Mouse (Mus musculus) neural tube, embryonic 11.5 days (tissue): Measurements from ENCODE around the gene AI413582. TPM values are rescaled to one million over a fixed set of nuclear protein-coding genes. Genes with fewer than 3 reads are reported as not detected.

Experiments used
- ATAC-seq: fragments of 200-750 bp; cut with Nextera tagmentation; 2 replicates; pipeline ENCODE4 v1.8.0; 2017; ENCODE audit warnings: moderate number of reproducible peaks, mild to moderate bottlenecking, moderate TSS enrichment, moderate library complexity; ENCODE audit not compliant: insufficient read depth, low FRiP score, low TSS enrichment
- DNase-seq: peaks from one replicate; pipeline ENCODE4 v3.0.0-alpha.2; 2015; ENCODE audit warnings: low spot score
- H3K27ac ChIP-seq: fragments of 300-500 bp; sonication (generic); 2 replicates; pipeline ENCODE4 v1.5.1; 2014; ENCODE audit warnings: low read depth, mild to moderate bottlenecking, low read length
- H3K27me3 ChIP-seq: fragments of 300-500 bp; sonication (generic); 2 replicates; pipeline ENCODE4 v1.6.1; 2014; ENCODE audit warnings: mild to moderate bottlenecking, low read length, mixed read lengths; ENCODE audit not compliant: control insufficient read depth, insufficient read depth
- H3K36me3 ChIP-seq: fragments of 300-500 bp; sonication (generic); 2 replicates; pipeline ENCODE4 v1.6.1; 2014; ENCODE audit warnings: mild to moderate bottlenecking, low read length, moderate library complexity, mixed read lengths; ENCODE audit not compliant: control insufficient read depth, insufficient read depth
- H3K4me1 ChIP-seq: fragments of 300-500 bp; sonication (generic); 2 replicates; pipeline ENCODE4 v1.6.1; 2014; ENCODE audit warnings: low read length, mixed read lengths; ENCODE audit not compliant: control insufficient read depth, insufficient read depth
- H3K4me2 ChIP-seq: fragments of 300-500 bp; sonication (generic); 2 replicates; pipeline ENCODE4 v1.6.1; 2014; ENCODE audit warnings: low read depth, mild to moderate bottlenecking, moderate library complexity
- H3K4me3 ChIP-seq: fragments of 300-500 bp; sonication (generic); 2 replicates; pipeline ENCODE4 v1.5.1; 2014; ENCODE audit warnings: low read depth, low read length
- H3K9ac ChIP-seq: fragments of 300-500 bp; sonication (generic); 2 replicates; pipeline ENCODE4 v1.6.1; 2014; ENCODE audit warnings: mild to moderate bottlenecking, low read length
- H3K9me3 ChIP-seq: fragments of 300-500 bp; sonication (generic); 2 replicates; pipeline ENCODE4 v1.6.1; 2016; ENCODE audit warnings: low read length; ENCODE audit not compliant: control insufficient read depth
- WGBS: fragments of 180-500 bp; shearing (Covaris S2); extraction: QIAGEN DNeasy Blood & Tissue Kit; methylation state at CpG from one replicate; pipeline ENCODE4 v1.1.7; 2014; 5-methylcytosine and 5-hydroxymethylcytosine counted together
- polyA plus RNA-seq: library from polyadenylated mRNA; unstranded; fragments of >200 nt; fragmentation: Nextera tagmentation; extraction: Ambion mirVana; gene quantifications from 2 replicates; pipeline ENCODE4 v1.2.1, GENCODE M21; 2014

The AI413582 gene
- polyA plus RNA-seq, 1 experiment from 2014 or later: 24.4 TPM

DNA sequence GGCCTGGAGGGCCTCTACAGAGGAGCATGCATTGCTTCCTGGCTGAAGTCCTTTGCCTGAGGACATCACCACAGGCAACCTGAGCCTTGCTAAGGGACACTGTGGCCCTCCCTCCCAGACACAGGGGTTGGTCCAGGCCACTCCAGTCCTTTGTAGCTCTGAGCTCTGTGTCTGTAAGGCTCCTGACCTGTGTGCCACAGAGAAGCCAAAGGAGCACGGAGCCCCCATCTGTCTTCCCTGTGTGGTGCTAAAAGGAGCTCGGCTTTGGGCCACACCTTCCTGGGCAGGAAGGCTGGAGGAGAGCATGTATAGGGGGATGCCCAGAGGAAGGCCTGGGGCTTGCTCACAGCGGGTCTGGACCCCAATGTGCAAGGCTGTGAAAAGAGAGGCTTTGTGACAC is 23.6 kb downstream of the AI413582 start:
- Histone ChIP-seq H3K36me3 (no peaks in the 10 kb centered on the region), H3K27ac (no peak overlapping the region), H3K4me1 (0 out of 2 replicates have a peak, but pooled peaks cover 2% of the 10 kb centered on the region), H3K9me3 (no peaks in the 10 kb centered on the region), H3K4me2 (no peak overlapping the region), H3K4me3 (no peak overlapping the region), H3K9ac (no peak overlapping the region), H3K27me3 (no peaks in the 10 kb centered on the region)
- no peak for ATAC-seq
- 86% methylated on average over 3 of the region's 3 CpGs for WGBS
- DNase-seq: no peak

- ATAC-seq (no peak), DNase-seq (no peak)
- Histone ChIP-seq H3K4me1 (no peaks in the 10 kb centered on the region), H3K9ac (no peak overlapping the region), H3K4me2 (no peak overlapping the region), H3K27me3 (no peaks in the 10 kb centered on the region), H3K4me3 (no peak overlapping the region), H3K36me3 (no peaks in the 10 kb centered on the region), H3K27ac (no peak overlapping the region), H3K9me3 (no peaks in the 10 kb centered on the region)
- WGBS: 76% methylated on average over 2 of the region's 2 CpGs
These were observed 24.3 kb downstream of the AI413582 start for GRCm38 (mm10) chr17:27541261-27541660.

- H3K27me3 ChIP-seq: no peaks in the 10 kb centered on the region
- DNase-seq: peak; percentile 92
- WGBS: 5% methylated on average over 10 of the region's 10 CpGs
- H3K4me1 ChIP-seq: no peaks in the 10 kb centered on the region
- no peak overlapping the region for H3K27ac ChIP-seq
- no peak overlapping the region for H3K4me2 ChIP-seq
- no peak overlapping the region for H3K9ac ChIP-seq
- no peak overlapping the region for H3K4me3 ChIP-seq
- no peaks in the 10 kb centered on the region for H3K9me3 ChIP-seq
- ATAC-seq: no peak; the same call in 1 of the 2 replicates
- no peaks in the 10 kb centered on the region for H3K36me3 ChIP-seq
These were observed 30.8 kb downstream of the AI413582 start for GRCm38 (mm10) chr17:27534718-27535117.

DNA sequence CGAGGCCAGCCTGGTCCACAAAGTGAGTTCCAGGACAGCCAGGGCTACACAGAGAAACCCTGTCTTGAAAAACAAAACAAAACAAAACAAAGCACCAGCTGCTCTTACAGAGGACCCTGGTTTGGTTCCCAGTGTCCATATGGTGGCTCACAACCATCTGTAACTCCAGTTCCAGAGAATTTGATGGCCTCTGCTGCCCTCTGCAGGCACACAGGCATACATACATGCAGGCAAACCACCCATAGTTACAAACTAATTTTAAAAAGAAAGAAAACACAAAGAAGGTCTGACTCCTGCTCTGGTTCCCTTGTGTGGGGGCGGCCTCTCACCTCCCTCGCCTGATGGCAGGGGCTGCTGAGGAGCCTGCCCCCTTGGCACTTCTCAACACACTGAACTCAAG is 32.2 kb downstream of the AI413582 start:
- ATAC-seq (no peak), DNase-seq (no peak)
- no peak overlapping the region for H3K4me3 ChIP-seq
- no peak overlapping the region for H3K27ac ChIP-seq
- no peak overlapping the region for H3K4me2 ChIP-seq
- 91% methylated on average over 3 of the region's 3 CpGs for WGBS
- no peak overlapping the region for H3K9ac ChIP-seq
- H3K9me3 ChIP-seq: no peaks in the 10 kb centered on the region
- no peaks in the 10 kb centered on the region for H3K4me1 ChIP-seq
- H3K36me3 ChIP-seq: no peaks in the 10 kb centered on the region
- no peaks in the 10 kb centered on the region for H3K27me3 ChIP-seq

DNA sequence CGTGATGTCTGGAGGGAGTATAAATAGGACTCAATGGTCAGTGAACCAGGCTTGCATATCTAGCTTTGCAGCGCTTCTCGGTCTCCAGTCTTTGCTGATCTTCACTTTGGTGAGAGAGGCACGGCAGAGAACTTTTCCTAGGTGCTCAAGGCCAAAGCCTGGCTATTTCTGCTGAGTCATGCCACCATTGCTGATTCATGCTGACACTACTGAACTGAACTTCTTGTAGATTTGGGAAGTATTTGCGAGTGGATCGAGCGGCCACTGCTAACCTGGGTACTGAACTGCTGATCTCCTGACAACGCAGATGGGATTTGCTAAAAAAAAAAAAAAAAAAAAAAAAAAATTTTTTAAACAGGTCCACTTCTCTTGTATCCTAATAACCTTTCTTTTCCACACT is 33.5 kb downstream of the AI413582 start:
- H3K27me3 ChIP-seq: no peaks in the 10 kb centered on the region
- H3K4me2 ChIP-seq: no peak overlapping the region
- no peak overlapping the region for H3K27ac ChIP-seq
- H3K4me1 ChIP-seq: no peaks in the 10 kb centered on the region
- 96% methylated on average over 8 of the region's 8 CpGs for WGBS
- no peaks in the 10 kb centered on the region for H3K9me3 ChIP-seq
- ATAC-seq (no peak), DNase-seq (no peak)
- H3K36me3 ChIP-seq: no peaks in the 10 kb centered on the region
- H3K4me3 ChIP-seq: no peak overlapping the region
- no peak overlapping the region for H3K9ac ChIP-seq

DNA sequence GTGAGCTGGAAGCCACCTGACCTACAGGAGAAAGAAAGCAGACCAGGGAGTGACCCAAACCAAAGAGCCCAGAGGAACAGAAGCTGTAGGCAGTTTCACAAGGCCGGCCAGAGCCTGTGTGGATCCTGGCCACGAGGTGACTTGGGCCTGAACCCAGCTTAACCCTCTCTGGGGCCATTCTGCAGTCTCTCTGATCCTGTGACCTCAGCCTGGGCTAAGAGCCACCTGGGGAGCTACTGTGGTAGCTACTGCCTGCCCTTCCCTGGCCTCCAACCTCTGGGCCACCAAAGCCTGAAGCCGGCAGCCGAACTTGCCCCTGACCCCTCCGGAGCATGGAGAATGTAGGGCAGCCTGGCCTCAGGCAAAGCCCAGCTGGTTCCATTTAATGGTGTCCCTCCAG is 36.8 kb downstream of the AI413582 start:
- Histone ChIP-seq H3K36me3 (no peaks in the 10 kb centered on the region), H3K9me3 (no peaks in the 10 kb centered on the region), H3K27me3 (no peaks in the 10 kb centered on the region), H3K27ac (no peak overlapping the region), H3K4me2 (no peak overlapping the region), H3K4me1 (no peaks in the 10 kb centered on the region), H3K4me3 (no peak overlapping the region), H3K9ac (no peak overlapping the region)
- WGBS: 74% methylated on average over 5 of the region's 5 CpGs
- DNase-seq (no peak), ATAC-seq (no peak)

DNA sequence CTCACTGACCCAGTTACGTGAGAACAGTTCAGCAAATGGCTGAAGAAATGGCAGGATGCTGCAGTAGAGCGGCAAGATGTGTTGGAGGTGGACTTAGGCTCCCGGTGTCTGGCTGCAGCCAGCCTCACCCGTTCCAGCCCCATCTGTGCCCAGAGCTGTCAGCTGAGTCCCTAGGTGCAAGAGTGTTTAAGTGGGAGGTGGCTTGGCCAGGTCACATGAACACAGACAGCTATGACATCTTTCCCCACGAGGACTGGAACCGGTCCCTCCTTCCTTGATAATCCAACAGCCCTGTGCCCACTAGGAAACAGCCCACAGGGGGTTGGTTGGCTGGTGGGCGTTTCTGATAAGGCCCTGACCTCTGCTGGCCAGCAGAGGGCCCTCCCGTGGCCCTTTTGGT is 37.5 kb downstream of the AI413582 start:
- 56% methylated on average over 8 of the region's 8 CpGs for WGBS
- Histone ChIP-seq H3K27ac (no peak overlapping the region), H3K4me2 (no peak overlapping the region), H3K27me3 (no peaks in the 10 kb centered on the region), H3K4me3 (no peak overlapping the region), H3K4me1 (no peaks in the 10 kb centered on the region), H3K9me3 (no peaks in the 10 kb centered on the region), H3K9ac (no peak overlapping the region), H3K36me3 (no peaks in the 10 kb centered on the region)
- ATAC-seq (no peak), DNase-seq (no peak)

DNA sequence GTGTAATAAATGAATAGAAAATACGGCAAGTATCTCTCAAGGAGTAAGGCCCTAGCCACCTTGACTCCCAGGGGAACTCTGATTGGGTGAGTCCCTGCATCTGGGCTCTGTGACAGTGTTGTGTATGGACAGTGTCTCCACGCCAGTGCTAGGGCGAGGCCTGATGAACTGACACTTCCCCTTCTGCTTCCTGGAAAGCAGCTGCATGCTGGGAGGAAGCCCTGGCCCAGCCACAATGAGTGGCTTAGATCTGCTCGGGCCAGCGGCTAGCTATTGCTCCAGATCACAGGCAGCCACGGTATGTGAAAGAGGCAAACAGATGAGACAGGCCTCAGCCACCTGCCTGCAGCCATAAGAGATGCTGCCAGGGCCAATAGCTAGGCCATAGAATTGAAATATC is 38.4 kb downstream of the AI413582 start:
- DNase-seq (no peak), ATAC-seq (no peak)
- H3K36me3 ChIP-seq: no peaks in the 10 kb centered on the region
- H3K9ac ChIP-seq: no peak overlapping the region
- H3K9me3 ChIP-seq: no peaks in the 10 kb centered on the region
- 81% methylated on average over 6 of the region's 6 CpGs for WGBS
- no peaks in the 10 kb centered on the region for H3K4me1 ChIP-seq
- no peak overlapping the region for H3K4me3 ChIP-seq
- H3K4me2 ChIP-seq: no peak overlapping the region
- H3K27me3 ChIP-seq: no peaks in the 10 kb centered on the region
- no peak overlapping the region for H3K27ac ChIP-seq

DNA sequence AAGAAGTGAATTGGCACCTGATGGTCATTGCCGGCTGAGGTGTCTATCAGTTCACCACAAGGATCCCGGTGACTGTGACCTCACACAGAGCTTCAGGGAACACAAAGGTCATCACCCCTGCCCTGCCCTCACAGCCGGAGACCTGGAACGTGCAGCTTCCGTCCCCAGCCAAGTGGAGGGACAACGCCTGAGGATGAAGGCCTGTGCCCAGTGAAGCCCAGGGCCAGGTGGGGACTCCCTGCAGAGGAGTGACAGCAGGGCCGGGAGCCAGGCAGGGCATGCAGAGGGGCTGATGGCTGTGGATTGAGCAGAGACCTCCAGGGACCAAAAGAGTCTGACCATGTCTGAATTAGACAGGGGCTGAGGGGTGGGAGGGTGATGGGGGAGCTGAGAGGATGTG is 42.4 kb downstream of the AI413582 start:
- Histone ChIP-seq H3K4me2 (no peak overlapping the region), H3K36me3 (no peaks in the 10 kb centered on the region), H3K9me3 (no peaks in the 10 kb centered on the region), H3K4me3 (no peak overlapping the region), H3K27me3 (peaks cover 7% of the 10 kb centered on the region), H3K9ac (no peak overlapping the region), H3K27ac (no peak overlapping the region), H3K4me1 (peaks cover 8% of the 10 kb centered on the region; the same call in 1 of the 2 replicates)
- ATAC-seq (no peak), DNase-seq (no peak)
- 48% methylated on average over 7 of the region's 7 CpGs for WGBS
